Mouse (Mus musculus): ENCODE measurements around the gene Trem1. TPM values are rescaled to one million over a fixed set of nuclear protein-coding genes. Genes with fewer than 3 reads are reported as not detected.

Trem1 gene
- polyA plus RNA-seq, 1 experiment from 2014 or later, result 2.1 TPM

DNA sequence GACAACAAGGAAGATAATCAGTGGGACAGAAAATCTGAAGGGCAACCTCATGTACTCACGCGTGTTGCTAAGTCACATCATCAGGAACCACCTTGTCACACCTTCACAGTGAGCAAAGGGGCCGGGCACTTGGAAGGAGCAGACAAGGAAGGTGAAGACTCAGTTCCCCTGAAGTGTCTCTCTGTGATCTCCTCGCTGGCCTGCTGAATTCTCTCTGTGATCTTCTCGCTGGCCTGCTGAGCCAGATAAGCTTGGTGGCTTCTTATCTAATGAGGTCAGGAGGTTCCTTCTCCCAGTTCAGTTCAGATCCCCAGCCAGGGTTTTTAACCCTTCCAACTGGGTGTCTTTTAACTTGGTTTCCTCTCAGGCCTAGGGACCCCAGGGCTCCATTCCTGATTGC lies 39.6 kb downstream of the Trem1 start:
- WGBS (ENCODE audit: insufficient replicate concordance), result 39% methylated on average over 5 of the region's 5 CpGs
- peak; percentile 72 for DNase-seq
- Histone ChIP-seq H3K4me2 (ENCODE audit: low read depth, low read length) (peak overlapping the region; percentile 50), H3K27me3 (ENCODE audit: insufficient read depth, low read length) (no peaks in the 10 kb centered on the region), H3K4me3 (ENCODE audit: low read depth, low read length) (peak overlapping the region; percentile 31), H3K9me3 (ENCODE audit: low read length) (no peaks in the 10 kb centered on the region), H3K4me1 (ENCODE audit: insufficient read depth) (peaks cover 33% of the 10 kb centered on the region), H3K27ac (ENCODE audit: low read depth) (peak overlapping the region; percentile 81), H3K36me3 (replicated peaks; ENCODE audit: insufficient read depth, low read length) (no peaks in the 10 kb centered on the region), H3K9ac (replicated peaks) (no peak overlapping the region)
- TF ChIP-seq CTCF (IDR thresholded peaks at IDR 0.05; ENCODE audit: low read depth) (no peak), EP300 (IDR thresholded peaks at IDR 0.05; ENCODE audit: low read depth) (peak; percentile 99)
- ATAC-seq, result peak; percentile 95

- H3K4me1 ChIP-seq (ENCODE audit: insufficient read depth), result peaks cover 32% of the 10 kb centered on the region
- TF ChIP-seq CTCF (IDR thresholded peaks at IDR 0.05; ENCODE audit: low read depth), result no peak
- no peak for TF ChIP-seq EP300 (IDR thresholded peaks at IDR 0.05; ENCODE audit: low read depth)
- H3K27me3 ChIP-seq (ENCODE audit: insufficient read depth, low read length), result no peaks in the 10 kb centered on the region
- DNase-seq (peak; percentile 27), ATAC-seq (peak; percentile 43)
- H3K27ac ChIP-seq (ENCODE audit: low read depth), result peak overlapping the region; percentile 81
- peak overlapping the region; percentile 0; the same call in 1 of the 2 replicates for H3K9ac ChIP-seq (replicated peaks)
- 65% methylated on average over 4 of the region's 4 CpGs for WGBS (ENCODE audit: insufficient replicate concordance)
- no peaks in the 10 kb centered on the region for H3K36me3 ChIP-seq (replicated peaks; ENCODE audit: insufficient read depth, low read length)
- peak overlapping the region; percentile 50 for H3K4me2 ChIP-seq (ENCODE audit: low read depth, low read length)
- H3K9me3 ChIP-seq (ENCODE audit: low read length), result no peaks in the 10 kb centered on the region
- H3K4me3 ChIP-seq (ENCODE audit: low read depth, low read length), result 0 out of 2 replicates have a peak overlapping the region, but pooled peaks have one; percentile 6
These were observed 40.0 kb downstream of the Trem1 start for GRCm38 (mm10) chr17:48272598-48272997.

GRCm38 (mm10) chr17:48274098-48274497 lies 41.5 kb downstream of the Trem1 start:
- no peak for TF ChIP-seq EP300 (IDR thresholded peaks at IDR 0.05; ENCODE audit: low read depth)
- TF ChIP-seq CTCF (IDR thresholded peaks at IDR 0.05; ENCODE audit: low read depth), result no peak
- Histone ChIP-seq H3K4me2 (ENCODE audit: low read depth, low read length) (no peak overlapping the region), H3K9ac (replicated peaks) (no peak overlapping the region), H3K4me1 (ENCODE audit: insufficient read depth) (peaks cover 29% of the 10 kb centered on the region), H3K9me3 (ENCODE audit: low read length) (no peaks in the 10 kb centered on the region), H3K36me3 (replicated peaks; ENCODE audit: insufficient read depth, low read length) (no peaks in the 10 kb centered on the region), H3K27ac (ENCODE audit: low read depth) (0 out of 2 replicates have a peak overlapping the region, but pooled peaks have one; percentile 5), H3K4me3 (ENCODE audit: low read depth, low read length) (no peak overlapping the region), H3K27me3 (ENCODE audit: insufficient read depth, low read length) (no peaks in the 10 kb centered on the region)
- no peak for DNase-seq
- no peak for ATAC-seq
- WGBS (ENCODE audit: insufficient replicate concordance), result 53% methylated on average over 4 of the region's 4 CpGs

- H3K4me2 ChIP-seq (ENCODE audit: low read depth, low read length), result no peak overlapping the region
- H3K4me1 ChIP-seq (ENCODE audit: insufficient read depth), result peaks cover 32% of the 10 kb centered on the region
- no peak overlapping the region for H3K4me3 ChIP-seq (ENCODE audit: low read depth, low read length)
- no peaks in the 10 kb centered on the region for H3K9me3 ChIP-seq (ENCODE audit: low read length)
- 26% methylated on average over 6 of the region's 6 CpGs for WGBS (ENCODE audit: insufficient replicate concordance)
- peak; percentile 96 for TF ChIP-seq CTCF (IDR thresholded peaks at IDR 0.05; ENCODE audit: low read depth)
- TF ChIP-seq EP300 (IDR thresholded peaks at IDR 0.05; ENCODE audit: low read depth), result no peak
- H3K36me3 ChIP-seq (replicated peaks; ENCODE audit: insufficient read depth, low read length), result no peaks in the 10 kb centered on the region
- 0 out of 2 replicates have a peak, but pooled peaks have one; percentile 24 for ATAC-seq
- 0 out of 2 replicates have a peak overlapping the region, but pooled peaks have one; percentile 5 for H3K27ac ChIP-seq (ENCODE audit: low read depth)
- peak; percentile 87 for DNase-seq
- H3K9ac ChIP-seq (replicated peaks), result no peak overlapping the region
- no peaks in the 10 kb centered on the region for H3K27me3 ChIP-seq (ENCODE audit: insufficient read depth, low read length)
These were observed 42.3 kb downstream of the Trem1 start for GRCm38 (mm10) chr17:48274885-48275284.

- Histone ChIP-seq H3K4me3 (ENCODE audit: low read depth, low read length) (no peak overlapping the region), H3K36me3 (replicated peaks; ENCODE audit: insufficient read depth, low read length) (no peaks in the 10 kb centered on the region), H3K27ac (ENCODE audit: low read depth) (no peak overlapping the region), H3K4me2 (ENCODE audit: low read depth, low read length) (no peak overlapping the region), H3K9ac (replicated peaks) (no peak overlapping the region), H3K4me1 (ENCODE audit: insufficient read depth) (peaks cover 30% of the 10 kb centered on the region), H3K9me3 (ENCODE audit: low read length) (no peaks in the 10 kb centered on the region), H3K27me3 (ENCODE audit: insufficient read depth, low read length) (no peaks in the 10 kb centered on the region)
- no peak for DNase-seq
- WGBS (ENCODE audit: insufficient replicate concordance), result 45% methylated on average over 7 of the region's 7 CpGs
- no peak for TF ChIP-seq CTCF (IDR thresholded peaks at IDR 0.05; ENCODE audit: low read depth)
- TF ChIP-seq EP300 (IDR thresholded peaks at IDR 0.05; ENCODE audit: low read depth), result no peak
- no peak for ATAC-seq
These were observed 43.2 kb downstream of the Trem1 start for GRCm38 (mm10) chr17:48275736-48276135.

- H3K36me3 ChIP-seq (replicated peaks; ENCODE audit: insufficient read depth, low read length), result no peaks in the 10 kb centered on the region
- TF ChIP-seq CTCF (IDR thresholded peaks at IDR 0.05; ENCODE audit: low read depth) (no peak), EP300 (IDR thresholded peaks at IDR 0.05; ENCODE audit: low read depth) (no peak)
- peaks cover 23% of the 10 kb centered on the region for H3K4me1 ChIP-seq (ENCODE audit: insufficient read depth)
- no peak for DNase-seq
- ATAC-seq, result no peak
- no peak overlapping the region for H3K4me3 ChIP-seq (ENCODE audit: low read depth, low read length)
- no peak overlapping the region for H3K9ac ChIP-seq (replicated peaks)
- H3K27me3 ChIP-seq (ENCODE audit: insufficient read depth, low read length), result no peaks in the 10 kb centered on the region
- no peaks in the 10 kb centered on the region for H3K9me3 ChIP-seq (ENCODE audit: low read length)
- H3K27ac ChIP-seq (ENCODE audit: low read depth), result 0 out of 2 replicates have a peak overlapping the region, but pooled peaks have one; percentile 34
- no peak overlapping the region for H3K4me2 ChIP-seq (ENCODE audit: low read depth, low read length)
These were observed 45.8 kb downstream of the Trem1 start for GRCm38 (mm10) chr17:48278381-48278780.
